Mouse (Mus musculus): ENCODE measurements around the gene Ccdc130. TPM values are rescaled to one million over a fixed set of nuclear protein-coding genes. Genes with fewer than 3 reads are reported as not detected.
A peak's percentile ranks its signal among the peaks of the same experiment; 100 is the strongest.

Ccdc130 gene
- total and polyA plus RNA-seq, 3 experiments, result 10.2 to 26.0 TPM; not detected in 1

DNA sequence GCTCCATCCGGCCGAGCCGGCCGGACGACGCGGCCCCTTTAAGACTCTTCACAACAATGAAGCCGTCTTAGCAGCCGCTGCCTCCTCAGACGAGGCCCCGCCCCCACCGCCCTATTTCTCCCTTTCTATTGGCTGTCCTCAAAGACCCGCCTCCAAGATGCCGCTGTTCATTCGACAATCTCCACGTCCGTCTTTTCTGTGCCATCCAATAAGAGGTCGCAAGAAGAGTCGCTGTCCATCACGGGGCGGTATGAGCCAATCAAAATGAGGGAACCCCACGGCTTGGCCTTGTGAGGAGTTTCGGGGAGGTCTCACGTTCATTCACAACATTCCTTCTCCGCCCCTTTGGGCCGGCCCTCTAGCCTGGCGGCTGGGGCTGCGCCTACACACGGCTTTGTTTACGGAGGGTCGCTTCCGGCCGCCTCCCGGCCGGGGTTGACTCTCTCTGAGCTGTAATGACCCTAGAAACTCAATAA lies 33.1 kb downstream of the Ccdc130 start, which contains the start of gene Zswim4 (continued):
- TF ChIP-seq MAZ (IDR thresholded peaks at IDR 0.05; ENCODE audit: low read depth, low read length), result no peak
- peak; percentile 2 to 53; a peak in 1 of 4 replicates for TF ChIP-seq POLR2A (IDR thresholded peaks at IDR 0.05; ENCODE audit: control insufficient read depth in 1 of 2, insufficient read depth in 1 of 2, low read depth in 1 of 2, low read length in 2 of 2, poor library complexity in 1 of 2)
- peak; percentile 53; the same call in 1 of the 2 replicates for TF ChIP-seq TBP (IDR thresholded peaks at IDR 0.05; ENCODE audit: low read depth, low read length)
- TF ChIP-seq SMC3 (IDR thresholded peaks at IDR 0.05; ENCODE audit: low read depth, low read length), result no peak
- no peak for TF ChIP-seq MYC (IDR thresholded peaks at IDR 0.05; ENCODE audit: low read depth, low read length)
- no peak for TF ChIP-seq RCOR1 (IDR thresholded peaks at IDR 0.05; ENCODE audit: low read depth, low read length)
- peak; percentile 37; the same call in 1 of the 2 replicates for TF ChIP-seq NELFE (IDR thresholded peaks at IDR 0.05; ENCODE audit: low read depth, low read length)
- peak; percentile 92 for TF ChIP-seq USF1 (IDR thresholded peaks at IDR 0.05; ENCODE audit: low read depth, low read length)
- TF ChIP-seq ZMIZ1 (IDR thresholded peaks at IDR 0.05; ENCODE audit: low read depth, low read length), result 0 out of 2 replicates have a peak, but pooled peaks have one; percentile 1
- TF ChIP-seq USF2 (IDR thresholded peaks at IDR 0.05; ENCODE audit: borderline replicate concordance in 1 of 2, insufficient read depth in 1 of 2, low read depth in 1 of 2, low read length in 2 of 2), result peak in 1 of 2 experiments; percentile 53; a peak in 1 of 4 replicates
- no peak for TF ChIP-seq POLR2AphosphoS2 (IDR thresholded peaks at IDR 0.05; ENCODE audit: low read length)
- TF ChIP-seq ZNF384 (IDR thresholded peaks at IDR 0.05; ENCODE audit: low read depth, low read length), result no peak
- no peak for TF ChIP-seq GABPA (IDR thresholded peaks at IDR 0.05; ENCODE audit: low read depth, low read length)
- TF ChIP-seq ELF1 (IDR thresholded peaks at IDR 0.05; ENCODE audit: low read depth, low read length), result 0 out of 2 replicates have a peak, but pooled peaks have one; percentile 30
- peak; percentile 86 for TF ChIP-seq SIN3A (IDR thresholded peaks at IDR 0.05; ENCODE audit: low read length)
- peak; percentile 46; the same call in 1 of the 2 replicates for TF ChIP-seq NRF1 (IDR thresholded peaks at IDR 0.05; ENCODE audit: insufficient read depth, low read depth, low read length, poor library complexity, severe bottlenecking)

DNA sequence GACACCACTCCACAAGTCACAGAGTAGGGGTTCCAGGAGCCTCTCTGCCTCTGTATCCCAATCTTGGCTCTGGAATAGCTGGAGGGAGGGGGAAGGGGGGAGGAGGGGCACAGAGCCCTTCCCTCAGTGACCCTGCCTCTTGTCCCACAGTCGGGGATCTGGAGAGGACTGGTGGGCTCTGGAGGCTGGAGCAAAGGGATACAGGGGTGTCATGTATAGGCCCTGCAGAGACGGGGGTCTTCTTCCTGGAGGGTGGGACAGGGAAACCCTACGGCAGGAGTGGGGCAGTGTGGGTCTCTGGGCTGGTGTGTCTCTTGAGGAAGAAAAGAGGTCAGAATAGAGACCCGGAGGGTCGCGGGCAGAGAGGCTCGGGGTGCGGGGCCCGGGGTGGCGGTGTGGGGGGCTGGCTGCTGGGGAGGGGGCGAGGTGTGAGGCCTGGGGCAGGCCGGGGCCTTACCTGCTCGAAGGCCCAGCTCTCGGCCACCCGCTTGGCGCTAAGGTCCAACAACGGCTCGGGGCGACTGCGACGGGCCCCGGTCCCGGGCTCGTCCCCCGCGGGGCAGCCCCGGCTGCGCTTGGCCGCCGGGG lies 33.7 kb downstream of the Ccdc130 start:
- no peak for DNase-seq (ENCODE audit: low read depth, low spot score)
- peak overlapping the region; percentile 73 for H3K9ac ChIP-seq (ENCODE audit: control insufficient read depth, low read depth, low read length, poor library complexity, severe bottlenecking)
- H3K36me3 ChIP-seq (ENCODE audit: control insufficient read depth in 1 of 2, insufficient read depth in 2 of 2, low read length in 2 of 2), result peaks cover 0 to 5% of the 10 kb centered on the region in 2 experiments; a peak in 1 of 4 replicates
- no peak overlapping the region for H3K27ac ChIP-seq (ENCODE audit: control insufficient read depth, low read depth, low read length)
- no peak for TF ChIP-seq ZNF384 (IDR thresholded peaks at IDR 0.05; ENCODE audit: low read depth, low read length)
- TF ChIP-seq MAZ (IDR thresholded peaks at IDR 0.05; ENCODE audit: low read depth, low read length), result peak; percentile 62
- TF ChIP-seq EP300 (IDR thresholded peaks at IDR 0.05; ENCODE audit: low read depth in 1 of 2, low read length in 2 of 2), result no peak
- no peak for TF ChIP-seq MAX (IDR thresholded peaks at IDR 0.05; ENCODE audit: low read length)
- no peak for TF ChIP-seq CHD2 (IDR thresholded peaks at IDR 0.05; ENCODE audit: low read length)
- TF ChIP-seq POLR2A (IDR thresholded peaks at IDR 0.05; ENCODE audit: control insufficient read depth in 1 of 2, insufficient read depth in 1 of 2, low read depth in 1 of 2, low read length in 2 of 2, poor library complexity in 1 of 2), result 0 out of 4 replicates have a peak, but pooled peaks of 1 of the 2 experiments have one; percentile 31
- H3K4me3 ChIP-seq (ENCODE audit: control insufficient read depth in 1 of 2, insufficient read depth in 1 of 2, low read depth in 2 of 2, low read length in 2 of 2), result peak overlapping the region; percentile 58 to 59
- no peaks in the 10 kb centered on the region for H3K27me3 ChIP-seq (ENCODE audit: control insufficient read depth in 1 of 2, insufficient read depth in 2 of 2, low read length in 2 of 2)
- H3K9me3 ChIP-seq (replicated peaks; ENCODE audit: insufficient read depth, low read length), result no peaks in the 10 kb centered on the region
- peaks cover 2 to 6% of the 10 kb centered on the region in 2 experiments; a peak in 2 of 4 replicates for H3K4me1 ChIP-seq (ENCODE audit: control insufficient read depth in 1 of 2, insufficient read depth in 2 of 2, low read length in 2 of 2)
- H3K79me2 ChIP-seq (ENCODE audit: control insufficient read depth, insufficient read depth, low read length, poor library complexity), result no peaks in the 10 kb centered on the region; the same call in 1 of the 2 replicates

Measured in MEL (cell line).